In the genomic region with DNA sequence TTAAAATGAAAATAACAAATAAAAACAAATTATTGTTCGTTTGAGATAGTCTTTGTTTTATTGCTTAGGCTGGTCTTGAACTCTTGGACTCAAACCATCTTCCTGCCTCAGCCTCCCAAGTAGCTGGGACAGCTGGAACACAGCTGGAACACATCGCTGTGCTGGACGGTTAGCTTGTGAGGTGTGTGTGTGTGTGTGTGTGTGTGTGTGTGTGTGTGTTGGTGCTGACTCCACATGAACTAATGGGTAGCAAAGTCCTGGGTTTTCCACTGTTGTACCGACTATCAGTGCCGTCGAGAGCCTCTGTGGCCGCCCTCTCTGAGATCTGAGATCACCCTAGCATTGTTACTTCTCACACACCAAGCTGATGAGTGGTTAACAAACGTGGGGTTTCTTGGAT, we compare ENCODE assay signal across 13 mouse cellular contexts. TPM values are rescaled to one million over a fixed set of nuclear protein-coding genes. Genes with fewer than 3 reads are reported as not detected.
"Had no signal": no experiment of that assay in that cellular context is flagged by ENCODE, and none has a peak within 500 bp of the region (broad histone marks: within the 10 kb centered on the region; RNA-seq: fewer than 3 reads in every experiment).

No protein-coding gene starts in this region.

- DNase-seq: layer of hippocampus, adult 9-11 months; layer of hippocampus, postnatal 36 days; liver; right cerebral cortex, postnatal 14 days; thymus, adult 2 months; thymus, postnatal 25 days had no signal

- H3K4me3 ChIP-seq: limb, embryonic 12.5 days; megakaryocyte, embryonic 14.5 days; midbrain, embryonic 13.5 days; stomach, embryonic 15.5 days had no signal

- H3K9ac ChIP-seq: limb, embryonic 12.5 days; liver, embryonic 14.5 days; lung, embryonic 14.5 days; midbrain, embryonic 13.5 days; stomach, embryonic 15.5 days had no signal

- H3K27me3 ChIP-seq: limb, embryonic 12.5 days; megakaryocyte, embryonic 14.5 days; midbrain, embryonic 13.5 days; stomach, embryonic 15.5 days had no signal

- H3K4me1 ChIP-seq: stomach, embryonic 15.5 days had no signal

- H3K9me3 ChIP-seq: limb, embryonic 12.5 days; megakaryocyte, embryonic 14.5 days; midbrain, embryonic 13.5 days; stomach, embryonic 15.5 days had no signal

- H3K36me3 ChIP-seq: limb, embryonic 12.5 days; midbrain, embryonic 13.5 days; stomach, embryonic 15.5 days had no signal

- ATAC-seq: midbrain, embryonic 13.5 days had no signal

- H3K4me2 ChIP-seq: limb, embryonic 12.5 days; lung, embryonic 14.5 days; midbrain, embryonic 13.5 days; stomach, embryonic 15.5 days had no signal

- H3K27ac ChIP-seq: limb, embryonic 12.5 days; liver, embryonic 14.5 days; macrophage; midbrain, embryonic 13.5 days; stomach, embryonic 15.5 days had no signal

RNA-seq across cellular contexts. Expression of a gene that starts 38.5 kb away (rescaled TPM):
- polyA plus RNA-seq: macrophage had no signal
